Mouse (Mus musculus) hindbrain, postnatal 0 days (tissue): ENCODE results near the gene Obscn. TPM values are rescaled to one million over a fixed set of nuclear protein-coding genes. Genes with fewer than 3 reads are reported as not detected.

Experiments used
- ATAC-seq: fragments of 200-750 bp; cut with Nextera tagmentation; 2 replicates; pipeline ENCODE4 v1.8.0; 2017; ENCODE audit warnings: mild to moderate bottlenecking, moderate TSS enrichment, moderate library complexity
- DNase-seq: peaks from one replicate; pipeline ENCODE4 v3.0.0-alpha.2; 2015; ENCODE audit warnings: low spot score
- H3K27ac ChIP-seq: fragments of 300-500 bp; sonication (generic); 2 replicates; pipeline ENCODE4 v1.5.1; 2014; ENCODE audit warnings: mild to moderate bottlenecking
- H3K27me3 ChIP-seq: fragments of 300-500 bp; sonication (generic); 2 replicates; pipeline ENCODE4 v1.6.1; 2014; ENCODE audit warnings: low read length, mixed read lengths; ENCODE audit not compliant: insufficient read depth
- H3K36me3 ChIP-seq: fragments of 300-500 bp; sonication (generic); 2 replicates; pipeline ENCODE4 v1.6.1; 2014; ENCODE audit warnings: low read length, mixed read lengths; ENCODE audit not compliant: insufficient read depth
- H3K4me1 ChIP-seq: fragments of 300-500 bp; sonication (generic); 2 replicates; pipeline ENCODE4 v1.6.1; 2014; ENCODE audit warnings: antibody characterized with exemption, low read length, mixed read lengths; ENCODE audit not compliant: insufficient read depth
- H3K4me2 ChIP-seq: fragments of 300-500 bp; sonication (generic); 2 replicates; pipeline ENCODE4 v1.6.1; 2014; ENCODE audit warnings: low read depth, mild to moderate bottlenecking, low read length, moderate library complexity, mixed read lengths
- H3K4me3 ChIP-seq: fragments of 300-500 bp; sonication (generic); 2 replicates; pipeline ENCODE4 v1.5.1; 2014; ENCODE audit warnings: low read length
- H3K9ac ChIP-seq: fragments of 300-500 bp; sonication (generic); replicated peaks from 2 replicates; pipeline ENCODE4 v1.6.1; 2014; ENCODE audit warnings: mild to moderate bottlenecking, low read length, moderate library complexity, mixed read lengths
- H3K9me3 ChIP-seq: fragments of 300-500 bp; sonication (generic); 2 replicates; pipeline ENCODE4 v1.6.1; 2016; ENCODE audit warnings: low read length, mixed read lengths
- CTCF ChIP-seq: IDR thresholded peaks from 2 replicates; pipeline ENCODE4 v1.5.1; 2016; ENCODE audit warnings: antibody characterized with exemption, control low read depth, low read depth
- WGBS: fragments of 180-500 bp; shearing (Covaris S2); extraction: QIAGEN DNeasy Blood & Tissue Kit; methylation state at CpG from one replicate; pipeline ENCODE4 v1.1.7; 2014; 5-methylcytosine and 5-hydroxymethylcytosine counted together
- polyA plus RNA-seq: library from polyadenylated mRNA; unstranded; fragments of >200 nt; fragmentation: Nextera tagmentation; extraction: Ambion mirVana; gene quantifications from 2 replicates; pipeline ENCODE4 v1.2.1, GENCODE M21; 2015
- total RNA-seq: library from RNA; depleted of rRNA; stranded (reverse); fragments of >200 nt; gene quantifications from 2 replicates; pipeline ENCODE4 v1.2.3, GENCODE M21; 2014

Gene Obscn
- total and polyA plus RNA-seq, 2 experiments from 2014 or later = 0.41 to 2.8 TPM

- no peaks in the 10 kb centered on the region for H3K27me3 ChIP-seq
- H3K27ac ChIP-seq = no peak overlapping the region
- 57% methylated on average over 3 of the region's 3 CpGs for WGBS
- no peak overlapping the region for H3K4me3 ChIP-seq
- no peaks in the 10 kb centered on the region for H3K9me3 ChIP-seq
- ATAC-seq (no peak), DNase-seq (no peak)
- H3K4me1 ChIP-seq = no peaks in the 10 kb centered on the region
- no peaks in the 10 kb centered on the region for H3K36me3 ChIP-seq
- no peak overlapping the region for H3K9ac ChIP-seq
- TF ChIP-seq CTCF = no peak
- H3K4me2 ChIP-seq = no peak overlapping the region
Observed at GRCm38 (mm10) chr11:59149302-59149701, 13.1 kb upstream of the Obscn start.

DNA sequence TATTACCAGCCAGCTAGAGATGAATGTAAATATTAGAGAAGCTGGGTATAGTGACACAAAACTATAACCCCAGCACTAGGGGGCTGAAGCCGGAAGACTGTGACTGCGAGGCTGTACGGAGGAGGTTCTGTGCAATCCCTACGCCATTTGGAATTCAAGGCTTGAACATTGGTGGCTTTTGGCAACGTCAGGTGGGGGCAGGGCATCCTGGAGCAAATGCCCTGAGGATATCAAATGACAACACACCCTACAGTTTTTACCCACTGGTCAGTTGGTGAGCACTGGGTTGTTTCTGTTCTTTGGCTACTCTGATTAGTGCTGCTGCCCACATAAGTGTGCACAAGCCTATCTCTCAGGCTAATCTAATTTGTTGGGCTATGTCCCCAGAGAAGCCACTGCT lies 6.8 kb upstream of the Obscn start:
- Histone ChIP-seq H3K9ac (no peak overlapping the region), H3K27ac (no peak overlapping the region), H3K27me3 (no peaks in the 10 kb centered on the region), H3K4me1 (no peaks in the 10 kb centered on the region), H3K4me3 (no peak overlapping the region), H3K9me3 (no peaks in the 10 kb centered on the region), H3K36me3 (no peaks in the 10 kb centered on the region), H3K4me2 (no peak overlapping the region)
- DNase-seq (no peak), ATAC-seq (no peak)
- 76% methylated on average over 5 of the region's 5 CpGs for WGBS
- no peak for TF ChIP-seq CTCF

DNA sequence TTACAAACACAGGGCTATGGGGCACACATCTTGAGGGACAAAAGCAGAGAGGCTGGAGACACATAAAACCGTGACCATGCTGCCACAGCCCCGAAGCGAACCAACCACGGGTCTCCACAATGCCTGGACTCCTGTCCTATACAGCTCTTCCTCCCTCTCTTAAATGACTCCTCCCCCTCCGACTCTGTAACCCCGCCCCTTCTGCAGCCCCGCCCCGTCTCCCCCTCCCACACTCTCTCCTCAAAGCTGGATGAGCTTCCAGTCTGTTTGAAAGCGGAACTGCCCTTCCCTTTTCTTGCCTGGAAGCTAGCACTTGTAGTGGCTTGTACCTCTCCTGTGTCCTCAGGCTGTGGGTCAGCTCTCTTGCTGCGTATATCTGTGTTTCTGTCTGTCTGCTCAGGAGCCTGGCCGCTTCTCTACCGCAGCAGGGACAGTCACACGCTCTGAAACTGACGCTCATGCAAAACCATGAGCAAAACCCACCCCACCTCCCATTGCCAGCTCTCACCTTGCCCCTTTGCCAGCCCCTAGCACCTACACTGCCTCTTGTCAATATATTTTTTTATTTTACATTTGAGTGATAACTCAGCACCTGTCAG lies 5.7 kb upstream of the Obscn start:
- DNase-seq (no peak), ATAC-seq (0 out of 2 replicates have a peak, but pooled peaks have one; percentile 24)
- no peaks in the 10 kb centered on the region for H3K36me3 ChIP-seq
- H3K27me3 ChIP-seq = peaks cover 10% of the 10 kb centered on the region
- H3K4me1 ChIP-seq = no peaks in the 10 kb centered on the region
- H3K4me2 ChIP-seq = peak overlapping the region; percentile 37; the same call in 1 of the 2 replicates
- no peaks in the 10 kb centered on the region for H3K9me3 ChIP-seq
- H3K27ac ChIP-seq = no peak overlapping the region
- TF ChIP-seq CTCF = no peak
- WGBS = 6% methylated on average over 14 of the region's 14 CpGs
- H3K4me3 ChIP-seq = no peak overlapping the region
- no peak overlapping the region for H3K9ac ChIP-seq

- no peaks in the 10 kb centered on the region for H3K9me3 ChIP-seq
- H3K4me2 ChIP-seq = no peak overlapping the region
- H3K4me1 ChIP-seq = no peaks in the 10 kb centered on the region
- H3K27me3 ChIP-seq = peaks cover 37% of the 10 kb centered on the region
- no peak overlapping the region for H3K4me3 ChIP-seq
- H3K36me3 ChIP-seq = no peaks in the 10 kb centered on the region
- no peak for ATAC-seq
- no peak overlapping the region for H3K9ac ChIP-seq
- TF ChIP-seq CTCF = no peak
- H3K27ac ChIP-seq = no peak overlapping the region
- DNase-seq = no peak
- WGBS = 76% methylated on average over 19 of the region's 19 CpGs
Observed at GRCm38 (mm10) chr11:59138537-59139486, 2.6 kb upstream of the Obscn start.

GRCm38 (mm10) chr11:59136994-59137706 lies 948 bp upstream of the Obscn start:
- 66% methylated on average over 12 of the region's 12 CpGs for WGBS
- H3K27me3 ChIP-seq = peaks cover 37% of the 10 kb centered on the region

DNA sequence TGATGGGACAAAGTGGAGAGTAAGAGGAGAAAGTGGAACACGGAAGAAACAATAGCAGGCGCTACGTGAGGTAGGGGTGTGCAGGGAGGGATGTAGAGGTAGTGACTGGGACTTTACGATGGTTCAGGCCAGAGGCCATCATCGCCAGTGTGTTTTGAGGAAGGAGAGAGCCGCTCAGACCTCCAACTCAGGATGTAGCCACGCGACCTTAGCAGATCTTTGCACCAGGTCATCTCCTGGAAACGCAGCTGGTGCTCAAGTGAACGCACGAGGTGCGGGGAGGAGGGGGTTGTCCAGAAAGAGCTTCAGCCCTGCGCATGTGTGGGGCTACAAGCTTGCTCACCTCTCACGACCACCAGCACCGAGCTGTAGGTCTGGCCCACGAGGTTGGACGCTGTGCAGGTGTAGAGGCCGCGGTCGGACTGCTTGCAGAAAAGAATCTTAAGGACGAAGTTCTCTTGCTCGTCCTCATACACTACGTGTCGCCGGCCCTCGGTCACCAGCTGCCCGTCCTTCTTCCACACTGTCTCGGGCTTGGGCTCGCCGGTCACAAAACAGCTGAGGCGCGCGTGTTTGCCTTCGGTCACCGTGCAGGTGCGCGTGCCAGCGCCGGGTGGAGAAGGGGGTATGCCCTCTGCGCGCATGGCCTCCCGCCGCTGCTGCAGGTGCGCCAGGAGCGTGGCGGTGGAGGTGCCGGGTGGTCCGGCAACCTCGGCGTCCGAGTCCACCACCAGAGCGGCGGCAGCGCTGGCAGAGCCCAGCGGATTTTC lies 966 bp downstream of the Obscn start:
- Histone ChIP-seq H3K27me3 (peaks cover 37% of the 10 kb centered on the region), H3K9me3 (no peaks in the 10 kb centered on the region), H3K4me2 (peak overlapping the region; percentile 51), H3K9ac (peak overlapping the region; percentile 30; the same call in 1 of the 2 replicates), H3K36me3 (no peaks in the 10 kb centered on the region), H3K4me3 (peak overlapping the region; percentile 30), H3K27ac (no peak overlapping the region), H3K4me1 (no peaks in the 10 kb centered on the region)
- WGBS = 6% methylated on average over 55 of the region's 55 CpGs
- peak; percentile 6; the same call in 1 of the 2 replicates for ATAC-seq
- DNase-seq = peak; percentile 12
- no peak for TF ChIP-seq CTCF

More at GRCm38 (mm10) chr11:59136994-59137706, 948 bp upstream of the Obscn start:
- Histone ChIP-seq H3K4me2 (no peak overlapping the region), H3K27ac (no peak overlapping the region), H3K4me3 (no peak overlapping the region), H3K4me1 (no peaks in the 10 kb centered on the region), H3K36me3 (no peaks in the 10 kb centered on the region), H3K9me3 (no peaks in the 10 kb centered on the region), H3K9ac (no peak overlapping the region)
- ATAC-seq (no peak), DNase-seq (no peak)
- TF ChIP-seq CTCF = no peak
